Mouse (Mus musculus) hindbrain, embryonic 11.5 days (tissue): Measurements from ENCODE around the gene Ovgp1. TPM values are rescaled to one million over a fixed set of nuclear protein-coding genes. Genes with fewer than 3 reads are reported as not detected.

Experiments
- ATAC-seq: fragments of 200-750 bp; cut with Nextera tagmentation; 2 replicates; pipeline ENCODE4 v1.8.0; 2017; ENCODE audit warnings: mild to moderate bottlenecking, moderate TSS enrichment, moderate library complexity; ENCODE audit not compliant: low FRiP score
- DNase-seq: peaks from one replicate; pipeline ENCODE4 v3.0.0-alpha.2; 2015; ENCODE audit warnings: low spot score
- H3K27ac ChIP-seq: fragments of 300-500 bp; sonication (generic); 2 replicates; pipeline ENCODE4 v1.5.1; 2014; ENCODE audit warnings: mild to moderate bottlenecking, low read depth, low read length
- H3K27me3 ChIP-seq: fragments of 300-500 bp; sonication (generic); 2 replicates; pipeline ENCODE4 v1.6.1; 2014; ENCODE audit warnings: mild to moderate bottlenecking, low read length, moderate library complexity, mixed read lengths; ENCODE audit not compliant: control insufficient read depth, insufficient read depth
- H3K36me3 ChIP-seq: fragments of 300-500 bp; sonication (generic); 2 replicates; pipeline ENCODE4 v1.6.1; 2014; ENCODE audit warnings: mild to moderate bottlenecking, low read length, moderate library complexity, mixed read lengths; ENCODE audit not compliant: control insufficient read depth, insufficient read depth
- H3K4me1 ChIP-seq: fragments of 300-500 bp; sonication (generic); replicated peaks from 2 replicates; pipeline ENCODE4 v1.6.1; 2014; ENCODE audit warnings: low read length, mixed read lengths; ENCODE audit not compliant: control insufficient read depth, insufficient read depth
- H3K4me2 ChIP-seq: fragments of 300-500 bp; sonication (generic); replicated peaks from 2 replicates; pipeline ENCODE4 v1.6.1; 2014; ENCODE audit warnings: mild to moderate bottlenecking, low read depth, low read length
- H3K4me3 ChIP-seq: fragments of 300-500 bp; sonication (generic); 2 replicates; pipeline ENCODE4 v1.5.1; 2014; ENCODE audit warnings: low read depth, low read length
- H3K9ac ChIP-seq: fragments of 300-500 bp; sonication (generic); 2 replicates; pipeline ENCODE4 v1.6.1; 2014; ENCODE audit warnings: low read depth, low read length
- H3K9me3 ChIP-seq: fragments of 300-500 bp; sonication (generic); 2 replicates; pipeline ENCODE4 v1.6.1; 2016; ENCODE audit warnings: low read length; ENCODE audit not compliant: control insufficient read depth
- WGBS: fragments of 180-500 bp; shearing (Covaris S2); extraction: QIAGEN DNeasy Blood & Tissue Kit; methylation state at CpG from one replicate; pipeline ENCODE4 v1.1.7; 2014; 5-methylcytosine and 5-hydroxymethylcytosine counted together
- polyA plus RNA-seq: library from polyadenylated mRNA; unstranded; fragments of >200 nt; fragmentation: Nextera tagmentation; extraction: Ambion mirVana; gene quantifications from 2 replicates; pipeline ENCODE4 v1.2.1, GENCODE M21; 2014

Ovgp1 gene
- polyA plus RNA-seq: 2.3 and 3.1 TPM in 2 replicates

- Histone ChIP-seq H3K4me1 (no peaks in the 10 kb centered on the region), H3K27ac (no peak within 1 kb of the TSS), H3K9me3 (no peaks in the 10 kb centered on the region), H3K4me3 (no peak within 1 kb of the TSS), H3K36me3 (no peaks in the 10 kb centered on the region), H3K9ac (no peak within 1 kb of the TSS), H3K27me3 (no peaks in the 10 kb centered on the region), H3K4me2 (no peak within 1 kb of the TSS)
- WGBS: 84% methylated on average over 3 of the region's 3 CpGs
- no peak for DNase-seq
- no peak for ATAC-seq
These were observed at the start of gene Ovgp1 for GRCm38 (mm10) chr3:105973411-105973810. TSS of gene Ovgp1 (plus strand) at chr3:105973711.

- H3K27ac ChIP-seq: no peak overlapping the region
- H3K4me2 ChIP-seq: no peak overlapping the region
- H3K4me1 ChIP-seq: no peaks in the 10 kb centered on the region
- H3K36me3 ChIP-seq: no peaks in the 10 kb centered on the region
- H3K9ac ChIP-seq: no peak overlapping the region
- H3K9me3 ChIP-seq: no peaks in the 10 kb centered on the region
- no peak overlapping the region for H3K4me3 ChIP-seq
- 90% methylated on average over 9 of the region's 9 CpGs for WGBS
- no peak for ATAC-seq
- no peaks in the 10 kb centered on the region for H3K27me3 ChIP-seq
- DNase-seq: no peak
These were observed 48.9 kb upstream of the Ovgp1 start for GRCm38 (mm10) chr3:105924616-105925015.

GRCm38 (mm10) chr3:105927561-105928194 is 45.8 kb upstream of the Ovgp1 start:
- no peaks in the 10 kb centered on the region for H3K9me3 ChIP-seq
- H3K27ac ChIP-seq: no peak overlapping the region
- ATAC-seq: no peak
- H3K9ac ChIP-seq: no peak overlapping the region
- WGBS: 85% methylated on average over 7 of the region's 7 CpGs
- H3K4me1 ChIP-seq: no peaks in the 10 kb centered on the region
- no peaks in the 10 kb centered on the region for H3K27me3 ChIP-seq
- no peak overlapping the region for H3K4me2 ChIP-seq
- H3K4me3 ChIP-seq: no peak overlapping the region
- H3K36me3 ChIP-seq: no peaks in the 10 kb centered on the region
- no peak for DNase-seq

GRCm38 (mm10) chr3:105928195-105928569 is 45.3 kb upstream of the Ovgp1 start:
- no peaks in the 10 kb centered on the region for H3K36me3 ChIP-seq
- H3K9ac ChIP-seq: no peak overlapping the region
- DNase-seq (no peak), ATAC-seq (no peak)
- no peak overlapping the region for H3K4me3 ChIP-seq
- no peak overlapping the region for H3K4me2 ChIP-seq
- H3K9me3 ChIP-seq: no peaks in the 10 kb centered on the region
- H3K27ac ChIP-seq: no peak overlapping the region
- no peaks in the 10 kb centered on the region for H3K4me1 ChIP-seq
- H3K27me3 ChIP-seq: no peaks in the 10 kb centered on the region
- 92% methylated on average over 3 of the region's 3 CpGs for WGBS

GRCm38 (mm10) chr3:105928781-105929180 is 44.7 kb upstream of the Ovgp1 start:
- no peaks in the 10 kb centered on the region for H3K4me1 ChIP-seq
- H3K4me2 ChIP-seq: no peak overlapping the region
- no peak overlapping the region for H3K27ac ChIP-seq
- H3K4me3 ChIP-seq: no peak overlapping the region
- DNase-seq: no peak
- no peak overlapping the region for H3K9ac ChIP-seq
- H3K36me3 ChIP-seq: no peaks in the 10 kb centered on the region
- ATAC-seq: no peak
- H3K9me3 ChIP-seq: no peaks in the 10 kb centered on the region
- no peaks in the 10 kb centered on the region for H3K27me3 ChIP-seq
- 87% methylated on average over 6 of the region's 6 CpGs for whole genome bisulfite sequencing

GRCm38 (mm10) chr3:105929821-105930220 is 43.7 kb upstream of the Ovgp1 start:
- no peaks in the 10 kb centered on the region for H3K36me3 ChIP-seq
- H3K9me3 ChIP-seq: no peaks in the 10 kb centered on the region
- no peak overlapping the region for H3K4me3 ChIP-seq
- no peak overlapping the region for H3K27ac ChIP-seq
- no peak overlapping the region for H3K9ac ChIP-seq
- WGBS: 85% methylated on average over 7 of the region's 7 CpGs
- H3K4me1 ChIP-seq: no peaks in the 10 kb centered on the region
- DNase-seq: no peak
- no peak for ATAC-seq
- H3K4me2 ChIP-seq: no peak overlapping the region
- H3K27me3 ChIP-seq: no peaks in the 10 kb centered on the region

GRCm38 (mm10) chr3:105931095-105931494 is 42.4 kb upstream of the Ovgp1 start:
- 89% methylated on average over 2 of the region's 2 CpGs for WGBS

GRCm38 (mm10) chr3:105932240-105933071 is 41.1 kb upstream of the Ovgp1 start, which contains the start of gene I830077J02Rik:
TSS of gene I830077J02Rik (minus strand) at chr3:105932664.
- ATAC-seq: no peak
- WGBS: 88% methylated on average over 8 of the region's 8 CpGs
- H3K27ac ChIP-seq: no peak within 1 kb of the TSS

More at GRCm38 (mm10) chr3:105931095-105931494, 42.4 kb upstream of the Ovgp1 start:
- H3K4me3 ChIP-seq: no peak overlapping the region
- no peak overlapping the region for H3K27ac ChIP-seq
- H3K9me3 ChIP-seq: no peaks in the 10 kb centered on the region
- H3K9ac ChIP-seq: no peak overlapping the region
- H3K27me3 ChIP-seq: no peaks in the 10 kb centered on the region
- no peaks in the 10 kb centered on the region for H3K36me3 ChIP-seq
- H3K4me2 ChIP-seq: no peak overlapping the region
- ATAC-seq (no peak), DNase-seq (no peak)
- H3K4me1 ChIP-seq: no peaks in the 10 kb centered on the region

GRCm38 (mm10) chr3:105933926-105934325 is 39.6 kb upstream of the Ovgp1 start:
- no peak for DNase-seq

More at GRCm38 (mm10) chr3:105932240-105933071, 41.1 kb upstream of the Ovgp1 start, which contains the start of gene I830077J02Rik:
- no peak for DNase-seq
- Histone ChIP-seq H3K4me3 (no peak within 1 kb of the TSS), H3K27me3 (no peaks in the 10 kb centered on the region), H3K36me3 (no peaks in the 10 kb centered on the region), H3K9ac (no peak within 1 kb of the TSS), H3K4me1 (no peaks in the 10 kb centered on the region), H3K9me3 (no peaks in the 10 kb centered on the region), H3K4me2 (no peak within 1 kb of the TSS)

More at GRCm38 (mm10) chr3:105933926-105934325, 39.6 kb upstream of the Ovgp1 start:
- Histone ChIP-seq H3K9me3 (no peaks in the 10 kb centered on the region), H3K27me3 (no peaks in the 10 kb centered on the region), H3K4me2 (no peak overlapping the region), H3K27ac (no peak overlapping the region), H3K9ac (no peak overlapping the region), H3K36me3 (no peaks in the 10 kb centered on the region), H3K4me1 (no peaks in the 10 kb centered on the region), H3K4me3 (no peak overlapping the region)
- no peak for ATAC-seq
- WGBS: 95% methylated on average over 6 of the region's 6 CpGs
